ENCODE assay signal across 22 mouse cellular contexts in the genomic region with DNA sequence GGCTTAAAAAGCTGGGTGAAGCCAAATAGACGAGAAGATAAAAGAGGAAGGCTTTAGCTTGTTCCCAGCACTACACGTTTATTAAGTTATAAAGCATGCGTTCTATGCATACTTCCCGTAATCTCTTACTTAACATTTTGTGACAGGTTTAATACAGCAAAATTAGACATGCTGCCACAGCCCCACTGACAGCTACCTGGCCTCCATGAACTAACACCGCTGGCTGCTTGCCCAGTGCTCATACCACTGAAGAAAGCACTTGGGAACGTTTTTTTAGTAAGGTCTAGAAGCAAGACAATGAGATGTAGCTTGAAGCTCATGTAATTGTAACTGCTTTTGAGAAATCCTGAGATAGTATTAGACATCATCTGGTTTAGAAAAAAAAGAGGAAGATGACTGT.
DNase-seq lines count a peak whose midpoint lies in the region; ATAC-seq and TF ChIP-seq lines count a peak whose summit lies in the region.
"Had no signal": no experiment of that assay in that cellular context is flagged by ENCODE, and none has a peak within 500 bp of the region (broad histone marks: within the 10 kb centered on the region; RNA-seq: fewer than 3 reads in every experiment).

No protein-coding gene starts in this region.

- TF ChIP-seq CTCF in lung, postnatal 0 days (IDR thresholded peaks at IDR 0.05), result no peak

- H3K9me3 ChIP-seq in lung, postnatal 0 days (ENCODE audit: low read length), result no peaks in the 10 kb centered on the region
- no peaks in the 10 kb centered on the region for H3K9me3 ChIP-seq in embryonic facial prominence, embryonic 14.5 days (ENCODE audit: control insufficient read depth, low read length)
- H3K9me3 ChIP-seq: embryonic facial prominence, embryonic 12.5 days; forebrain, embryonic 13.5 days; heart, embryonic 10.5 days; hindbrain, embryonic 10.5 days; kidney, embryonic 15.5 days; limb, embryonic 15.5 days; midbrain, embryonic 10.5 days had no signal

- no peak for TF ChIP-seq EP300 in lung, postnatal 0 days (IDR thresholded peaks at IDR 0.05)

- H3K27ac ChIP-seq in lung, postnatal 0 days (ENCODE audit: low read length), result no peak overlapping the region
- no peak overlapping the region for H3K27ac ChIP-seq in embryonic facial prominence, embryonic 14.5 days (replicated peaks; ENCODE audit: low read depth, low read length)
- H3K27ac ChIP-seq: embryonic facial prominence, embryonic 12.5 days; forebrain, embryonic 13.5 days; gastrocnemius, adult 2 months; heart, embryonic 10.5 days; hindbrain, embryonic 10.5 days; kidney, embryonic 15.5 days; limb, embryonic 15.5 days; liver, embryonic 14.5 days; midbrain, embryonic 10.5 days had no signal

- no peak overlapping the region for H3K4me2 ChIP-seq in lung, postnatal 0 days (replicated peaks; ENCODE audit: low read depth, low read length)
- H3K4me2 ChIP-seq in embryonic facial prominence, embryonic 14.5 days (ENCODE audit: low read depth, low read length), result no peak overlapping the region
- H3K4me2 ChIP-seq: embryonic facial prominence, embryonic 12.5 days; forebrain, embryonic 13.5 days; kidney, embryonic 15.5 days; limb, embryonic 15.5 days; lung, embryonic 14.5 days had no signal

- no peaks in the 10 kb centered on the region for H3K27me3 ChIP-seq in lung, postnatal 0 days (replicated peaks; ENCODE audit: insufficient read depth, low read length)
- H3K27me3 ChIP-seq in embryonic facial prominence, embryonic 14.5 days (replicated peaks; ENCODE audit: control insufficient read depth, insufficient read depth, low read length), result no peaks in the 10 kb centered on the region
- H3K27me3 ChIP-seq: embryonic facial prominence, embryonic 12.5 days; forebrain, embryonic 13.5 days; kidney, embryonic 15.5 days; limb, embryonic 15.5 days had no signal

- H3K9ac ChIP-seq in lung, postnatal 0 days (replicated peaks; ENCODE audit: low read depth), result no peak overlapping the region
- no peak overlapping the region for H3K9ac ChIP-seq in embryonic facial prominence, embryonic 14.5 days (ENCODE audit: low read depth, low read length)
- H3K9ac ChIP-seq: embryonic facial prominence, embryonic 12.5 days; forebrain, embryonic 13.5 days; kidney, embryonic 15.5 days; limb, embryonic 15.5 days; liver, embryonic 14.5 days; lung, embryonic 14.5 days had no signal

- H3K36me3 ChIP-seq in lung, postnatal 0 days (ENCODE audit: insufficient read depth, low read length), result no peaks in the 10 kb centered on the region
- H3K36me3 ChIP-seq in embryonic facial prominence, embryonic 14.5 days (ENCODE audit: control insufficient read depth, insufficient read depth, low read length), result no peaks in the 10 kb centered on the region
- H3K36me3 ChIP-seq: embryonic facial prominence, embryonic 12.5 days; heart, embryonic 10.5 days; hindbrain, embryonic 10.5 days; kidney, embryonic 15.5 days; limb, embryonic 15.5 days; midbrain, embryonic 10.5 days had no signal

- H3K4me3 ChIP-seq in lung, postnatal 0 days (ENCODE audit: low read depth, low read length), result no peak overlapping the region
- H3K4me3 ChIP-seq in embryonic facial prominence, embryonic 14.5 days (ENCODE audit: low read depth, low read length), result no peak overlapping the region
- H3K4me3 ChIP-seq: embryonic facial prominence, embryonic 12.5 days; forebrain, embryonic 13.5 days; gastrocnemius, adult 2 months; heart, embryonic 10.5 days; hindbrain, embryonic 10.5 days; kidney, embryonic 15.5 days; limb, embryonic 15.5 days; midbrain, embryonic 10.5 days had no signal

- intact Hi-C loops in heart, postnatal 14 days (cut with DNase I), result no loop called here
- intact Hi-C loops in heart, postnatal 25 days (cut with DNase I), result no loop called here

- H3K4me1 ChIP-seq in lung, postnatal 0 days (ENCODE audit: insufficient read depth, low read depth, low read length), result no peaks in the 10 kb centered on the region
- H3K4me1 ChIP-seq in embryonic facial prominence, embryonic 14.5 days (ENCODE audit: control insufficient read depth, insufficient read depth, low read length), result no peaks in the 10 kb centered on the region
- H3K4me1 ChIP-seq: embryonic facial prominence, embryonic 12.5 days; forebrain, embryonic 13.5 days; heart, embryonic 10.5 days; hindbrain, embryonic 10.5 days; kidney, embryonic 15.5 days; limb, embryonic 15.5 days; midbrain, embryonic 10.5 days had no signal

- WGBS in lung, postnatal 0 days, result 52% methylated on average over 6 of the region's 6 CpGs
- WGBS in embryonic facial prominence, embryonic 14.5 days, result 51% methylated on average over 6 of the region's 6 CpGs

- peak; percentile 59 to 66 for DNase-seq in cerebellum, postnatal 10 days
- no peak for DNase-seq in cerebellum, postnatal 4 days (ENCODE audit: low spot score in 2 of 2)
- peak; percentile 12 to 22 for DNase-seq in heart, postnatal 14 days
- no peak for DNase-seq in heart, postnatal 25 days (ENCODE audit: low spot score)
- peak; percentile 7 for DNase-seq in lung, postnatal 36 days
- no peak for DNase-seq in lung, postnatal 0 days (ENCODE audit: low spot score)
- DNase-seq in embryonic facial prominence, embryonic 14.5 days (ENCODE audit: low spot score), result peak; percentile 88
- DNase-seq: cerebellum, adult 8-10 months; gastrocnemius, adult 2 months; kidney, adult 11 months; layer of hippocampus, postnatal 36 days; lung, embryonic 14.5 days; right cerebral cortex, postnatal 14 days had no signal

- ATAC-seq in lung, postnatal 0 days, result no peak
- peak; percentile 85 for ATAC-seq in embryonic facial prominence, embryonic 14.5 days (ENCODE audit: low read depth)
- ATAC-seq: CD4-positive, CD25-positive, alpha-beta regulatory T cell, adult 4 months; forebrain, embryonic 13.5 days had no signal

Comparison
In these comparisons a context has a peak if more than half of its experiments do, and no peak if none do; other contexts are left out.
1. DNase-seq: peak in cerebellum, postnatal 10 days (2 of 2), heart, postnatal 14 days (2 of 2), lung, postnatal 36 days (single experiment) and embryonic facial prominence, embryonic 14.5 days (single experiment); none in cerebellum, postnatal 4 days (0 of 2), heart, postnatal 25 days (single experiment) and lung, postnatal 0 days (single experiment).